Comparison of ENCODE assay signal across 20 mouse cellular contexts in genomic region chr3:104009924-104010662, GRCm38 (mm10). TPM values are rescaled to one million over a fixed set of nuclear protein-coding genes. Genes with fewer than 3 reads are reported as not detected.
A peak's percentile ranks its signal among the peaks of the same experiment; 100 is the strongest.
DNase-seq lines count a peak whose midpoint lies in the region; ATAC-seq and TF ChIP-seq lines count a peak whose summit lies in the region.
"Had no signal": no experiment of that assay in that cellular context is flagged by ENCODE, and none has a peak within 500 bp of the region (broad histone marks: within the 10 kb centered on the region; RNA-seq: fewer than 3 reads in every experiment).

No protein-coding gene starts in this region.

- no peaks in the 10 kb centered on the region for H3K27me3 ChIP-seq in liver, embryonic 14.5 days (ENCODE audit: control insufficient read depth, insufficient read depth, low read length)
- no peaks in the 10 kb centered on the region for H3K27me3 ChIP-seq in CH12.LX (replicated peaks)
- H3K27me3 ChIP-seq: limb, embryonic 12.5 days; neural tube, embryonic 12.5 days had no signal

- no peaks in the 10 kb centered on the region for H3K4me1 ChIP-seq in liver, embryonic 14.5 days (replicated peaks; ENCODE audit: control insufficient read depth in 2 of 2, insufficient read depth in 2 of 2, low read length in 1 of 2)
- peaks cover 0 to 24% of the 10 kb centered on the region in 2 experiments; a peak in 2 of 4 replicates for H3K4me1 ChIP-seq in CH12.LX (ENCODE audit: control insufficient read depth in 1 of 2, insufficient read depth in 2 of 2)
- H3K4me1 ChIP-seq: embryonic facial prominence, embryonic 10.5 days; limb, embryonic 12.5 days; neural tube, embryonic 12.5 days had no signal

- peaks cover 2% of the 10 kb centered on the region; the same call in 1 of the 2 replicates for H3K36me3 ChIP-seq in liver, embryonic 14.5 days (replicated peaks; ENCODE audit: control insufficient read depth, insufficient read depth, low read depth)
- peaks cover 27 to 51% of the 10 kb centered on the region in 2 experiments for H3K36me3 ChIP-seq in CH12.LX (replicated peaks in 1 of 2; ENCODE audit: control insufficient read depth in 1 of 2, insufficient read depth in 1 of 2, low read length in 1 of 2)

- H3K27ac ChIP-seq in liver, embryonic 14.5 days: no peak overlapping the region
- no peak overlapping the region for H3K27ac ChIP-seq in CH12.LX (ENCODE audit: insufficient read depth, low read depth)
- H3K27ac ChIP-seq: embryonic facial prominence, embryonic 10.5 days; limb, embryonic 12.5 days; neural tube, embryonic 12.5 days had no signal

- H3K4me2 ChIP-seq in liver, embryonic 14.5 days (ENCODE audit: low read depth): no peak overlapping the region
- no peak overlapping the region for H3K4me2 ChIP-seq in CH12.LX (ENCODE audit: insufficient read depth, low read depth, poor library complexity, severe bottlenecking)
- H3K4me2 ChIP-seq: limb, embryonic 12.5 days; neural tube, embryonic 12.5 days had no signal

- TF ChIP-seq EP300 in liver, embryonic 14.5 days (IDR thresholded peaks at IDR 0.05; ENCODE audit: low read depth): no peak
- no peak for TF ChIP-seq EP300 in CH12.LX (IDR thresholded peaks at IDR 0.05; ENCODE audit: low read length)

- intact Hi-C loops in heart, postnatal 36 days (cut with DNase I): no loop called here

- WGBS in liver, embryonic 14.5 days (ENCODE audit: insufficient replicate concordance): 69% methylated on average over 5 of the region's 5 CpGs

- in situ Hi-C loops in CH12.LX (cut with MboI; ENCODE audit: low pct_ligation_motif_present, low pct_unique_long_range_greater_than_20kb, low sequenced_read_pairs): loop anchor here (25.0 kb wide), 1 partner anchor 427 kb away; no protein-coding TSS in a partner anchor

- peak; percentile 29 for DNase-seq in heart, adult 11 months
- no peak for DNase-seq in heart, postnatal 36 days
- no peak for DNase-seq in liver, embryonic 14.5 days (ENCODE audit: low read depth in 3 of 3, low spot score in 3 of 3)
- no peak for DNase-seq in liver
- DNase-seq in CH12.LX (ENCODE audit: extremely low read depth): no peak
- DNase-seq in urinary bladder, postnatal 14 days (ENCODE audit: low spot score): no peak
- no peak for DNase-seq in yolk sac, embryonic 10.5 days (ENCODE audit: low spot score)
- DNase-seq: cerebellum, adult 2 months; heart, adult 18-20 months; heart, postnatal 4 days; kidney, postnatal 36 days; layer of hippocampus, postnatal 36 days; right cerebral cortex, adult 18-20 months; spleen, adult 18-20 months; thymus, postnatal 36 days had no signal

- ATAC-seq in liver, embryonic 14.5 days (ENCODE audit: insufficient read depth): no peak
- peak; percentile 50 for ATAC-seq in megakaryocyte progenitor cell, adult 5-6 weeks (replicated peaks; ENCODE audit: poor library complexity)
- ATAC-seq: midbrain, embryonic 16.5 days had no signal

- H3K9me3 ChIP-seq in liver, embryonic 14.5 days (ENCODE audit: control insufficient read depth, low read length): no peaks in the 10 kb centered on the region
- no peaks in the 10 kb centered on the region for H3K9me3 ChIP-seq in CH12.LX (replicated peaks; ENCODE audit: low read length)
- H3K9me3 ChIP-seq: embryonic facial prominence, embryonic 10.5 days; limb, embryonic 12.5 days; neural tube, embryonic 12.5 days had no signal

- dilution Hi-C loops in CH12.LX (cut with MboI; ENCODE audit: extremely low pct_ligation_motif_present, extremely low pct_unique_long_range_greater_than_20kb, low sequenced_read_pairs): no loop called here

- TF ChIP-seq CTCF in liver, embryonic 14.5 days (IDR thresholded peaks at IDR 0.05; ENCODE audit: low read depth): 0 out of 2 replicates have a peak, but pooled peaks have one; percentile 25
- peak in 1 of 2 experiments; percentile 42; a peak in 2 of 4 replicates for TF ChIP-seq CTCF in CH12.LX (conservative IDR thresholded peaks at IDR 0.05 in 1 of 2, IDR thresholded peaks at IDR 0.05 in 1 of 2; ENCODE audit: low read depth in 2 of 2, low read length in 2 of 2)

- TF ChIP-seq POLR2A in CH12.LX (IDR thresholded peaks at IDR 0.05; ENCODE audit: low read depth, low read length): no peak

- H3K79me2 ChIP-seq in CH12.LX (replicated peaks; ENCODE audit: control insufficient read depth, extremely low read depth, insufficient read depth, poor library complexity, severe bottlenecking): no peaks in the 10 kb centered on the region

- no peak overlapping the region for H3K4me3 ChIP-seq in liver, embryonic 14.5 days (ENCODE audit: insufficient read depth in 1 of 2, low read depth in 2 of 2, low read length in 2 of 2)
- no peak overlapping the region for H3K4me3 ChIP-seq in CH12.LX (replicated peaks in 1 of 3; ENCODE audit: low read depth in 2 of 3, low read length in 2 of 3, poor library complexity in 1 of 3)
- H3K4me3 ChIP-seq: embryonic facial prominence, embryonic 10.5 days; limb, embryonic 12.5 days; neural tube, embryonic 12.5 days had no signal

- H3K9ac ChIP-seq in liver, embryonic 14.5 days (replicated peaks): no peak overlapping the region
- H3K9ac ChIP-seq in CH12.LX (ENCODE audit: insufficient read depth, low read depth): no peak overlapping the region
- H3K9ac ChIP-seq: limb, embryonic 12.5 days; neural tube, embryonic 12.5 days had no signal

- peak; percentile 1 for TF ChIP-seq RAD21 in CH12.LX (IDR thresholded peaks at IDR 0.05; ENCODE audit: low read depth, low read length)

TF ChIP-seq in CH12.LX, 34 proteins besides CTCF, POLR2A, EP300 and RAD21:
- 0 out of 2 replicates have a peak, but pooled peaks have one; percentile 13 for TF ChIP-seq SMC3 (IDR thresholded peaks at IDR 0.05; ENCODE audit: low read depth, low read length)
- no peak for TF ChIP-seq TCF12 (IDR thresholded peaks at IDR 0.05; ENCODE audit: low read depth, low read length)

RNA-seq across cellular contexts. Expression of gene Phtf1, which starts 42.2 kb away (rescaled TPM):
- 1 to 10 TPM; 7.3 to 7.6 TPM for total RNA-seq in heart, postnatal 36 days (2021)
- polyA plus RNA-seq in liver, embryonic 14.5 days (2012; rRNA removed): 1.9 and 3.0 TPM in 2 replicates
- 5.9 TPM in 2 replicates for polyA plus RNA-seq in liver, embryonic 14.5 days (2014; fragmentation: Nextera tagmentation; extraction: Ambion mirVana)
- total RNA-seq in CH12.LX (2012; rRNA removed): 21.2 and 27.3 TPM in 2 replicates
- total RNA-seq in CH12.LX (2014; rRNA removed): 37.1 and 42.0 TPM in 2 replicates
- polyA plus RNA-seq in CH12.LX (2012; ENCODE audit: insufficient read length, low read depth): 41.2 and 42.4 TPM in 2 replicates
- 18.8 and 20.3 TPM in 2 replicates for total RNA-seq in megakaryocyte progenitor cell, adult 5-6 weeks (2015)
- total RNA-seq in megakaryocyte progenitor cell, adult 5-6 weeks (2017): 27.3 and 32.7 TPM in 2 replicates
